Mouse (Mus musculus) G1E-ER4 (cell line): ENCODE results near the gene Btbd35f22. TPM values are rescaled to one million over a fixed set of nuclear protein-coding genes. Genes with fewer than 3 reads are reported as not detected.
"Not testable (repeated sequence)": the region's sequence is repeated elsewhere in the genome, so short reads cannot be mapped to it uniquely, and the experiment has no call there.

Experiments
- GATA1 ChIP-seq: IDR thresholded peaks from one replicate; pipeline ENCODE4 v1.8.0; 2012; ENCODE audit warnings: low read length, inconsistent platforms
- polyA plus RNA-seq: library from polyadenylated mRNA; stranded (reverse); fragments of >175 nt; gene quantifications from 2 replicates; pipeline ENCODE4 v1.2.3, GENCODE M21; 2012

Gene Btbd35f22
- not detected in 2 replicates for polyA plus RNA-seq

DNA sequence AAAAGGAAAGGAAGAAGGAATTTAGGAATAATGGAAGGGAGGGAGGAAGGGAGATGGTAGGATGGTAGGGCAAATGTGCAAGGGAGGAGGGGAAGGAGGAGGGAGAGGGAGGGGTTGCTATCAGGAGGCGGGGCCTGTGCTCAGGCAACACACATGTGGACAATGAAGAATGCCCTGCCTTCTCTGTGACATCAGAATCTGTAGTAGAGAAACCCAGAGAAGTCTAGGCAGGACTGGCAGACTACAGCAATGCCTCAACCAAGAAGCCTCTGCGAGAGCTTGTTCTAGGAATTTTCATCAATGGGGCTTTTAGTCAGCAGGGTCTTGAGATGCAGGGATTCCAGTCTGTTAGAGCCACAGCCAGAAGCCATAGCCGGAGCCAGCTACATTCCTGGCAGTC, at the start of gene Btbd35f22:
Gene Btbd35f22, plus strand, starts transcription at position 301 of the 400 bp plus-strand sequence.
- TF ChIP-seq GATA1 = not testable (repeated sequence)

Other genes starting within 250 kb of the Btbd35f22 start
- gene Gm21637, start 85.8 kb upstream of the Btbd35f22 start, polyA plus RNA-seq = not detected in 2 replicates
- gene Btbd35f2, start 230.6 kb downstream of the Btbd35f22 start, polyA plus RNA-seq = not detected in 2 replicates